Mouse (Mus musculus): ENCODE measurements around the gene Srrm3.
A peak's percentile ranks its signal among the peaks of the same experiment; 100 is the strongest.

Gene Srrm3

DNA sequence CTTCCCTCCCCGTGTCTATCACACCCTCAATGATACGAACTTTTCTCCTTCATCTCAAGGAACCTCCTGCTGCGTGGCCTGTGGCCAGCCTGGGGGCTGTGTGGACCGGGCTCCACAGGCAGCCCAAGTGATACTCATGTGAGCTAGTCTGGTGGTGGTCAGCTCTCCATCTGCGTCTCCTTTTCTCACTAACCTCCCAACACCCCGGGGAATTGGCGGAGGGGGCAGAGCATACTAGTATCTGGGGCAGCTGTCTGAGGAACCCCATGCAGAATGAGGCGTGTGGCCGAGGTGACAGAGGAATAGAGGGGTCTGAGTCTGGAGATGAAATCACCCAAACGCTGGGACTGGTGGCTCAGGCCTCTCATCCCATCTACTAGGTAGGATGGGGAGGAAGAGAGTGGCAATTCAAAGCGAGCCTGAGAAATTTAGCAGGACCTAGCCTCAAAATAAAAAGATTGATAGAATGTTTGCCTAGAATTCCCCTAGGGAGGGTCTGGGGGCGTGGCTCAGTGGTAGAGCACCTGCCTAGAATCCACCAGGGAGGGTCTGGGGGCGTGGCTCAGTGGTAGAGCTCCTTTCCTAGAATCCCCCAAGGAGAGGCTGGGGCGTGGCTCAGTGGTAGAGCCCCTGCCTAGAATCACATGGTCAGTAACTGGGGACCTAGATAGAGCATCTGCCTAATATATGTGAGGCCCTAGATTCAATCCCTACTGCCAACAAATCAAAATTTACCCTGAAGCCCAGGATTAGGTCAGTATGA is 63.2 kb downstream of the Srrm3 start:
- no peak for DNase-seq (ENCODE audit: low spot score)

DNA sequence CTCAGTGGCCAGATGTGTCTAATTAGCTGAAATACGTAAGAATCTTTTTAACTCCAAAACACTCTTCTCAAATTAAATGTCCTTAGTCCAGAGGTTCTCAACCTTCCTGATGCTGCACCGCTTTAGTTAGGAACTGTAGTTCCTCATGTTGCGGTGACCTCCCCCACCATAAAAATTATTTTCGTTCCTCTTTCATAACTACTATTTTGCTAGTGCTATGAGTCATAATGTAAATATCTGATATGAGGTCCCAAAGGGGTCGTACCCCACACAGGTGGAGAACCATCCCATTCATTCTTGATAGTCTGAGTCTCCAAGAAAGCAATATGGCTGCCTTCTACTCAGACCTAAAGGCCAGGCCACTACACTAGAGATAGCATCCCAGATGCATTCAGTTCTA is 63.8 kb downstream of the Srrm3 start:
- no peak for DNase-seq (ENCODE audit: low spot score)

GRCm38 (mm10) chr5:135872996-135873395 is 66.3 kb downstream of the Srrm3 start:
- no peak for DNase-seq (ENCODE audit: low spot score)

GRCm38 (mm10) chr5:135873753-135874152 is 67.1 kb downstream of the Srrm3 start:
- no peak for DNase-seq (ENCODE audit: low spot score)

DNA sequence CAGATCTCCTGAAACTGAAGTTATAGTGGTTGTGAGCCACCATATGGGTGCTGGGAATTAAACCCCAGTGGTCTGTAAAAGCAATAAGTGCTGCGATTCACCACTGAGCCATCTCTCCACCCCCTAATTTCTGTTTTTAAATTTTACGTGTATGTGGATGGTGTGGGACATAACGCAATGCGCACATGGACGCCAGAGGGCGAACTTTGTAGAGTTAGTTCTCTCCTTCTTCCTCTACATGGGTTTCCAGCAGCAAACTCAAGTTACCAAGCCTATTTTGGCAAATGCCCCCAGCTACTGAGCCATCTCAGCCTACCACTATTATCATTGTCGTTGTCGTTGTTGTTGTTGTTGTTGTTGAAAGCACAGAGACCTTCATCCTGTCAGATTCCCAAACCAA is 70.5 kb downstream of the Srrm3 start:
- peak; percentile 88 for DNase-seq (ENCODE audit: low spot score)

DNA sequence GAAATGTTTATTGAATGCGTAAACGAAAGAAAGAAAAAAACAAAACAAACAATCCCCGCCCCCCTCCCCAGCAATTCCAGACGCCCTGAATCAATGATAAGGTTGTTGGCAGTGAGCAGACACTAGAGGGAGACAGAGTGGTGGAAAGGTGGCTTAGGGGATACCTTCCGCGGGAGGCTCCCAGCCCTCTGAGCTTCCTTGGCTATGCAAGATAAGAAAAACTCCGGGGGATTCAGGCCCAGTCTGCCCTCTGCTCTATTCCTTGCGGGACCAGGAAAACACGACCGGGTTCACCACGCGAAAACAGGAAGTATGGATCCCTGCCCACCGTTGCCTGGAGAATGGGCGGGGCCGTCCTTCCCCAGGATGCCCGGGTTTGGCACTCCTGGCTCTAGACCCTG is 71.1 kb downstream of the Srrm3 start:
- peak; percentile 91 for DNase-seq (ENCODE audit: low spot score)

DNA sequence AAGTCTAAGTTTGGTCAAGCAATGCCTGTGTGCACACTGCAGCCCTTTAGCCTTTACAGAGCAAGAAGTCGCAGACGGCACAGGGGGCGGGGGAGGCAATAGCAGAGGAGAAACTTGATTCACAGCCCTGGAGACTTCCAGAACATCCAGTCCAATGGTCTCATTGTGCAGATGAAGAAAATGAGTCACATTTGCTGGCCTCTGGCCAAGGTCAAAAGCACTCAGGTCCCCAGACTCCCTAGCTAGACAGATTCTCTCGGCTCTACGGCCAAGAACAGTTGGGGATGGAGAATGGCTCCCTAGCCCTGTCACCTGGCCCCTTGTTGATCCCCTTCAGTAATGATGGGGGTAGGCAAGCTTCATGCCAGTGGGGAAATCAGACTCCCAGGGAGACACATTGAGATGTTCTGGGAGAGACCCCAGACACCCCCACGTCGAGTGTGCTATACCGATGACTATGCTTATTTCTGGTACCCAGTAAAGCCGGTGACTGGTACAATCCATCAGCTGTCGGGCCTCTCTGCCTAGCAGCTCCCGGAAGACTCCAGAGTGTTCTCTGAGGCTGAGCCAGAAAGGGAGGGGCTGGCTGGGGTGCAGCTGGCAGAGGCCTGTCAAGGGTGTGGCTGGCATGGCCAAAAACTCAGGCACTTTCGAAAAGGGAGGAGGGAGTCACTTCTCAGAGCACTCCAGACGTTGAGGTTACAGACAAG is 72.9 kb downstream of the Srrm3 start:
- peak; percentile 96 for DNase-seq (ENCODE audit: low spot score)

DNA sequence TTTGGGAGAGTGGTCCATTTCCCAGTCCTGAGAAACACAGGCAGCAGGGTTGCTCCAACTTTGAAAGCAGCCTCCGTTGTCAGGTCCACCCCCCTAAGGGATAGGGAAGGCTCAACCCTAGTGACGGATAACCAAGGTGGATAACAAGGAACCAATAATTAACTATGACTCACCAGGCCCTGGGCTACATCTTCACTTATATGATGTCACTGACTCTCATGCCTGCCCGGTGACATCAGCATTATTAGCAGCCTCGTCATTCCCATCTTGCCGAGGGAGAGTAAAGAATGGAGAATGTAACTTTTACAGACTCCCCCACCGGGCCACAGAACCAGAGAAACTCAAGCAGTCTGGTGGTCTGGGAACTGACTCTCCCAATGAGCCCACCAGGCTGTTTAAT is 78.0 kb downstream of the Srrm3 start:
- DNase-seq (ENCODE audit: low spot score): peak; percentile 72

DNA sequence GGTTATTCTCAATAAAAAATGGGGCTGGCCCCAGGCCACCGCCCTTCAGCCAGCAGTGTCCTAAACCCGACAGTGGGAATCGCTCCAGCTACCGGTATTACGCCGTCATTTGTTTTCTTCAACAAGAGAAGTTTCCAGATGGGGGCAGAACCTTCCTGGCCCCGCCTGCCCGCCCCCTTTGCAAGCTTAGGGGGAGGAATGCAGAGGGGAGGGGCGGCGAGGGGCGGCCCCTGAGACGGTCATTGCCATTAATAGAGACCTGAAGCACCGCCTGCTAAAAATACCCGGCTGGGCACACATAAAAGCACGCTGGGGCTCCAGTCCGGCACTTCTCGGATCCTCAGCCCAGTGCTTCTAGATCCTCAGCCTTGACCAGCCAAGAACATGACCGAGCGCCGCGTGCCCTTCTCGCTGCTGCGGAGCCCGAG is 81.0 kb downstream of the Srrm3 start, which contains the start of gene Hspb1:
Gene Hspb1 (plus strand): TSS at position 245 of the 428 bp plus-strand sequence.
- no peak for DNase-seq (ENCODE audit: low spot score)

DNA sequence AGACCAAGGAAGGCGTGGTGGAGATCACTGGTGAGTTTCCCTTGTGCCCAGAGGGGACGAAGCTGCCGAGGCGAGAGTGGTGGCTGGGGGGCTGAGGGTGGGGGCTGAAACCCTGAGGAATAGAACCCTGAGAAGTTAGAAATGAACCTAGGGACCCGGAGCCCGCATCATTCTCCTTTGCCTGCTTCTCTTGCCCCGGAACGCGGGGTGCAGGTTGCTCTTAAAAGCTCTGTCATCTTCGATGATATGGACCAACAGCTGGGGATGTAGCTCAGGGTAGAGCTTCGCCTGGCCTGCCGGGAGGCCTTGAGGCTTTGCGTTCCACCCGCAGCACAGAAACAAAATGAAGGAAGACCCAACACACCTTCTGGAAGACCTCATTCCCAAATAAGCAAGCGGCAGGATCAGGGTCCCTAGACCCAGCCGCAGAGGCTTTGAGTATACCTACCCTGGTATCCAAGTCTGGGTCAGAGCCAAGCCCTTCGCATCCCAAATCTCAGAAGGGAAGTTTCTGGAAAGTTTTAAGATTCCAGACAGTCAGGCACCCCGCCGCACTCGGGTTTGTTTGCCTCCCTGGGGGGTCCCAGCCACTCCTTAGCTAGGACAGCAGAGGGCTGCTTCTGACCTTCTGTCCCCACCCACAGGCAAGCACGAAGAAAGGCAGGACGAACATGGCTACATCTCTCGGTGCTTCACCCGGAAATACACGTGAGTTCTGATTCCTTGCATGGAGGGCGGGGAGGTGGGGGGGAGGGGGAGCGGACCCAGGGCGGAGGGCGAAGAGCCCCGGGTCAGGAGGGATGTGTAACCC is 81.9 kb downstream of the Srrm3 start:
- no peak for DNase-seq (ENCODE audit: low spot score)

GRCm38 (mm10) chr5:135890323-135890722 is 83.6 kb downstream of the Srrm3 start:
- no peak for DNase-seq (ENCODE audit: low spot score)

DNA sequence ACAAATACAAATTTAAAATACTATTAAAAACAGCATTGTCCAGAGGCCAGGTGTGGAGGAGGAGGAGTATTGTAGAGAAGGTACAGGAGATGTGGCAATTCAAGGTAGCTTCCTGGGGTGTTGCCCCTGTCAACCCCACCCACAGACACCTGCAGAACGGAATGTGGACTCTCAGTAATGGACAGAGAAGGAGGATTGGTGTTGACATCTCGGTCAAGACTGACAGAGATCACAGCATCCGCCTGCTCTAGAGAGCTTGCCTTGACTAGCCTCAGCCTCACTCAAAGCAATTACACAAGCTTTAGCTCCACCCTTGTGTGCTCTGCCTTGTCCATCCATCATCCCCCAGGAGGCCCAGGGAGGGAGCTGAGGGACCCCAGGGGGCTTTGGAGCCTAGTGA is 84.2 kb downstream of the Srrm3 start:
- no peak for DNase-seq (ENCODE audit: low spot score)

DNA sequence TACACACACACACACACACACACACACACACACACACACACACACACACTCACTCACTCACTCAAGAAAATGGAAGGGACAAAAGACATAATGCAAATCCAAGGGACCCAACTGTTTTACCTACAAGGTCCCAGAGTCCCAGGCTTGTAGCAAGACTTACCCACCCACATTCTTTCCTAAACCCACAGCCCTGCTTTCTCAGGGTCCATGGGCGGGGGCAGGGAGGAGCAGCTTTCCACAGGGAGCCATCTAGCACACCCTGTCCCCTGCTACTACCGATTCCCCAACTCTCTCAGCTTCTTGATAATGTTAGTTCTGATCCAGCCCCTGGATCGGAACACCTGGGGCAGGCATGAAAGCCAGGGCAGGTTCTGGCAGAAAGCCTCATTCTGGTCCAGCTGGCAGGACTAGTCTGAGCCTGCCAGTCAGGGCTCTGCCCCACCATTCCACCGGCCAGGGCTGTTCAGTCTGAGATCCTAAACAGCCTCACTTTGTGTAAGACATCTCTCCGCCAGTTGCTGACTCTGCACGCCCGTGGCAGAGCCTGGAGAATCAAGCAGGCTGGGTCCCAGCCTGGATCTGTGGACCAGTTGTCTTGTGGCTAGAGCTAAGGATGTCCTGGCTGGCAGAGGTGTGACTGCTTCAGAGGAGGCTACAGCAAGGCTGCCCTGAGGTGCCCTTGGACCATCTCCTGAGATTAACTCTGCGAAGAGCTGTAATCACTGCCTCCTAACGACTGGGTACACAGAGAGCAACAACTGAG is 86.1 kb downstream of the Srrm3 start:
- no peak for DNase-seq (ENCODE audit: low spot score)

- DNase-seq (ENCODE audit: low spot score): no peak
Measured at GRCm38 (mm10) chr5:135894958-135895357, 88.3 kb downstream of the Srrm3 start.

DNA sequence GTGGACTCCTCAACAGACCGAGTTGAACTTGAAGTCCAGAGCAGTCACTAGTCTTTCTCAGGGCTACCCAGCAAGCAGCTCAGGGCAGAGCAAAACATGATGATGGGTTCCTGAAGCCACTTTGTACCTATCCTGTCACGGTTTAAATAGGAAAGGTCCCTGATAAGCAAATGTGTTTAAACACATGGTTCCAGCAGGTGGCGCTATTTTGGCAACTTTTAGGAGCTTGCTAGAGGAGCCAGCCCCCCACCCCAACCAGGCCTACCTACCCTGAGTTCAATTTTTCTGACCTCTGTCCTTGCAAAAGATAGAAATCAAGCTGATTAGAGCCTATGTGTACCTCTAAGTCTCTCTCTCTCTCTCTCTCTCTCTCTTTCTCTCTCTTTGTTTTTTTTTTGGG is 91.3 kb downstream of the Srrm3 start:
- DNase-seq (ENCODE audit: low spot score): peak; percentile 75

DNA sequence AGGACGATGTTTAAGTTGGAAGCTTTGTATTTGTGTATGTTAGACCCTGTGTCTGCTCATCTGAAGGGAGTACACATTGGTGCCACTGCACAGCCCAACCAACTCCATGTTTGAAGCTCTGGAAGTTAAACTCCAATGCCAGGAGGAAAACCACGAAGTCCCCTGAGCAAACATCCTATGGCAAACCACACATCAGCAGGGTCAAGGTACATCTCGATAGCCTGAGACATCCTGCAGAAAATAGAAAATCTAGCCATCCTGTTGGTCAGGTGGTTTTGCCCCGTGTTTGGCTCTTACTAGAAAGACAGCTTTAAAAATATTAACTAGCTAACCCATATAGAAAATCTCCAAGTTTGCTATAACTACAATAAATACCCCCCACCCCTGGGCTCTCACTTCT is 92.3 kb downstream of the Srrm3 start:
- DNase-seq (ENCODE audit: low spot score): no peak

DNA sequence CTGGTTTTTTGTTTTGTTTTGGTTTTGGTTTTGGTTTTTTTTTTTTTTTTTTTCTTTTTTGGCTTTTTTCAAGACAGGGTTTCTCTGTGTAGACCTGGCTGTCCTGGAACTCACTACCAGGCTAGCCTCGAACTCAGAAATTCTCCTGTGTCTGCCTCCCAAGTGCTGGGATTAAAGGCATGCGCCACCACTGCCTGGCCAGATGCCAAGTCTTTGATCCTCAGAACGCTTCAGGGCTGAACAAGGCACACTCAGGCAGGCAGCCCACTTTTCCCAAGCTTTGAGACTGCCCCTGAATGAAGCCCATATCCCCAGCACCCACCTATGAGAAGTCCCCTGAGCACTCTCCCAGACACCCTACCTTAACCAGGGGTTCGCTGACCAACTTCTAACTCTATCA is 93.1 kb downstream of the Srrm3 start:
- no peak for DNase-seq (ENCODE audit: low spot score)

DNA sequence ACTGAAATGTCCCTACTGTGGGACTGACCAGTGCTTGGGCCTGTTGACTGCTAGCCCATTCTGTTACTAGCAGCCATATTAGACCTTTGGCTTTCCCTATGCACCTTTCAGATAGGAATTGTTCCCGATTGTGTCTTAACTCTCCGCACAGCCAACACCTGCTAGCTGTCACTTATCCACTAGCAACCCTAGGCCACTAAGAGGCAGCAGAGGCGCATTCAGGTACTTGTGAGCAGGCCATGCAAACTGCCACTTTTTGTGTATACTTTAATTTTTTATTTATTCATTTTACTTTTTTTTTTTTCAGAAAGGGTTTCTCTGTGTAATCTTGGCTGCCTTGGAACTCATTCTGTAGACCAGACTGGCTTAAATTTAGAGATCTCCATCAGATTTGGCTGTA is 94.0 kb downstream of the Srrm3 start:
- DNase-seq (ENCODE audit: low spot score): no peak

- no peak for DNase-seq (ENCODE audit: low spot score)
Measured at GRCm38 (mm10) chr5:135901354-135902095, 94.8 kb downstream of the Srrm3 start.

DNA sequence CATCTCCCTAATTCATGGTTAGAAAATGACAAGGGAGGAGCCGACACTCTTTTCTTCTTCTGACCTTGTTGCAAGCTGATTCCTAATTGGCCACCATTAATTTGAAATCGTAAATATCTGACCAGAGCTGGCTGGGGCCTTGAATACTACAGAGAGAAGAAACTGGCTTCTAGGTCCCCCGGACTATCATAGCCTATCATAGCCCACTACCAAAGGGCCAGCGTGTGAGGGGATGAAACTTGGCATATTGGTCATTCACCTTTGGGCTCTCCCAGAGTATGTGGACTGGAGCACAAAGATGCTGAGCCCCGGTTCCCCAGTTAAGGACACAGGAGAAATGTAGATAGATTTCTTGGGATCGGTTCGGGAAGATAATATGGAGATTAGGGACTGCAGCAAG is 96.4 kb downstream of the Srrm3 start:
- peak; percentile 56 for DNase-seq (ENCODE audit: low spot score)

DNA sequence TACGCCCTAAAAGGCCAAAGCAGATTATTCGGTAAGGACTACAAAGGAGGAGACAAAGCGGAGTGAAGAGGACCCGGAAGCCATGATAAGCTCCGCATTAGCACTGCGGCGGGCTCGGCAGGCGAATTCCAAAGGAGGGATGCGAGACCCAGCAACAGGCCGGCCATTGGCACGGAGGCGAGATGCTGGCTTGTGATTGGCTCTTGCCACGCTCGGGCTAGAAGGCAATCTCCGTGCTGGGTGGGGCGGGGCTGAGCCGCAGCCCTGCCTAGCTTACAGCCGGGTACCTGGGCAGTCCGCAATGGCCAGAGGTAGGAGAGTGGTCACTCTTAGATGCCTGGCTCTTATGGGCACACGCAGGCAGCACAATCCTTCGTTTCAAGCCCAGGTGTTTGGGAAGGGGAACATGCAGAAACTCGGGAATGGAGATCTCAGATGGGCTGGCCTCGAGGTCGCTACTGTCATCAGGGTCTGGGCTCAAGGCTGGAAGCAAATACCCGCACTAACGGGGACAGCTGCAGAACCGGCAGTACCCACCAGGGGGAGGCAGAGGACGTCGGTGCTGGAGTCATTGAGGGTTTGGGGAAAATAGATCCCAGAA is 97.0 kb downstream of the Srrm3 start:
- peak; percentile 99 for DNase-seq (ENCODE audit: low spot score)

All from MN1 (cell line).